Mouse (Mus musculus) G1E (cell line): ENCODE measurements around the gene Slc6a11. TPM values are rescaled to one million over a fixed set of nuclear protein-coding genes. Genes with fewer than 3 reads are reported as not detected.

ENCODE experiments used
- ATAC-seq: 2 replicates; pipeline ENCODE4 v1.8.0; 2016; ENCODE audit warnings: mild to moderate bottlenecking; ENCODE audit not compliant: insufficient number of reproducible peaks, poor library complexity, low FRiP score, severe bottlenecking; ENCODE audit errors: extremely low read depth
- DNase-seq: peaks from one replicate; pipeline ENCODE4 v3.0.0; 2012; ENCODE audit warnings: low spot score
- H3K27me3 ChIP-seq: 2 replicates; pipeline ENCODE4 v1.6.1; 2012; ENCODE audit warnings: mild to moderate bottlenecking, low read length, inconsistent platforms; ENCODE audit not compliant: insufficient read depth
- H3K36me3 ChIP-seq: replicated peaks from 2 replicates; pipeline ENCODE3; 2012; ENCODE audit warnings: mild to moderate bottlenecking, inconsistent platforms
- H3K4me1 ChIP-seq: 2 replicates; pipeline ENCODE4 v1.6.1; 2012; ENCODE audit warnings: low read depth, low read length, inconsistent platforms, mixed read lengths; ENCODE audit not compliant: insufficient read depth
- H3K4me3 ChIP-seq: 2 replicates; pipeline ENCODE4 v1.5.1; 2012; ENCODE audit warnings: low read depth, mild to moderate bottlenecking, inconsistent platforms, low read length, moderate library complexity, mixed read lengths
- H3K9me3 ChIP-seq: replicated peaks from 2 replicates; pipeline ENCODE4 v1.6.1; 2012; ENCODE audit warnings: inconsistent platforms
- CTCF ChIP-seq: IDR thresholded peaks from 2 replicates; pipeline ENCODE4 v1.5.1; 2012; ENCODE audit warnings: low read depth, low read length, inconsistent platforms, mixed read lengths
- GATA1 ChIP-seq: IDR thresholded peaks from 2 replicates; pipeline ENCODE4 v1.6.1; 2012; ENCODE audit warnings: borderline replicate concordance, low read length, inconsistent platforms, mixed read lengths
- GATA2 ChIP-seq: IDR thresholded peaks from 2 replicates; pipeline ENCODE4 v1.6.1; 2012; ENCODE audit warnings: low read depth, low read length, inconsistent platforms, borderline replicate concordance
- POLR2AphosphoS5 ChIP-seq: IDR thresholded peaks from 2 replicates; pipeline ENCODE4 v1.6.1; 2012; ENCODE audit warnings: low read depth, low read length, inconsistent platforms; ENCODE audit not compliant: insufficient replicate concordance
- TAL1 ChIP-seq: conservative IDR thresholded peaks from 2 replicates; pipeline ENCODE4 v1.6.1; 2012; ENCODE audit warnings: low read depth, low read length, inconsistent platforms, mixed read lengths
- polyA plus RNA-seq: library from polyadenylated mRNA; stranded (reverse); fragments of >175 nt; gene quantifications from 2 replicates; pipeline ENCODE4 v1.2.3, GENCODE M21; 2012
- total RNA-seq, 2 experiments: library from RNA; stranded (forward) in 1 of 2; stranded (reverse) in 1 of 2; fragments of 200-1000 nt in 1 of 2; fragments of >200 nt in 1 of 2; fragmentation: Nextera tagmentation in 1 of 2; gene quantifications; 2 replicates each; pipeline ENCODE4 v1.2.3; 2014 to 2017

Slc6a11 gene
- total and polyA plus RNA-seq, 3 experiments, result 0.38 TPM; not detected in 2

DNA sequence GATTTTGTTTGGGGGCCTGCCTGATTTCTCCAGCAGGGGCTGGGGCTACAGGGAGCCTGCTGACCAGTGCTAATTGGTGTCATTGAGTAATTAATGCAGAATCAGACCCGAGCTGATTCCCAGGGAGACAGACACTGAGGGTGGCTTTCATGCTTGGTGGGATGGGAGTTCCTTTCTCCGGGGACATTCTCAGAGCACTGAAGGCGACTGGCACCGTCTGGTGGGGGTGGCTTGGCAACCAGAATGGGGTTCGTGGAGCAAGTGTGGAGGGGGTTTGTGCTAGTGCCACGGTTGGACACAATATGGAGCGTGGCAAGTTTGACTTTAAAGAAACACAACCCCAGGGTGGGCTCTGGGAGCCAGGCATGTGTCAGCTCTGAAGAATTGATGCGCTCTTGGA lies 29.7 kb downstream of the Slc6a11 start:
- no peak for DNase-seq
- ATAC-seq, result no peak
- Histone ChIP-seq H3K4me1 (no peaks in the 10 kb centered on the region), H3K27me3 (no peaks in the 10 kb centered on the region; the same call in 1 of the 2 replicates), H3K9me3 (peaks cover 95% of the 10 kb centered on the region), H3K36me3 (no peaks in the 10 kb centered on the region), H3K4me3 (no peak overlapping the region)
- no peak for TF ChIP-seq GATA2
- no peak for TF ChIP-seq CTCF
- no peak for TF ChIP-seq POLR2AphosphoS5
- no peak for TF ChIP-seq GATA1
- no peak for TF ChIP-seq TAL1

DNA sequence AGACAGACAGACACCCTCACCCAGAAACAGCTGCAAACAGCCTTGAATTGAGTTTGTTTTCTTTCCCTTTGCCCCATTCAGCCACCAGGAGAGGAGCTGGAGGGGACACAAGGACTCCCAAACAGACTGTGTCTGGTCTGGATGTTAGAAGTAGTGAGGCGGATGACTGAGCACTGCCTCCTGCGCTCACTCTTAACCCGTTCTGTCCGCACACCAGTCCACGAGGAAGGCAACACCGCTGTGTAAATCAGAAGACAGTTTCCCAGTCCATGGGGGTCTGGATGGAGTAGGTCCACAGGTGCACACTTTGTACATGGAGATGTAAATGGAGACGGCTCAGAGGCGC lies 43.0 kb downstream of the Slc6a11 start:
- Histone ChIP-seq H3K9me3 (peaks cover 71% of the 10 kb centered on the region), H3K4me1 (no peaks in the 10 kb centered on the region), H3K4me3 (no peak overlapping the region), H3K36me3 (no peaks in the 10 kb centered on the region), H3K27me3 (no peaks in the 10 kb centered on the region)
- no peak for DNase-seq
- ATAC-seq, result no peak
- no peak for TF ChIP-seq GATA1
- no peak for TF ChIP-seq TAL1
- TF ChIP-seq CTCF, result no peak
- no peak for TF ChIP-seq GATA2

DNA sequence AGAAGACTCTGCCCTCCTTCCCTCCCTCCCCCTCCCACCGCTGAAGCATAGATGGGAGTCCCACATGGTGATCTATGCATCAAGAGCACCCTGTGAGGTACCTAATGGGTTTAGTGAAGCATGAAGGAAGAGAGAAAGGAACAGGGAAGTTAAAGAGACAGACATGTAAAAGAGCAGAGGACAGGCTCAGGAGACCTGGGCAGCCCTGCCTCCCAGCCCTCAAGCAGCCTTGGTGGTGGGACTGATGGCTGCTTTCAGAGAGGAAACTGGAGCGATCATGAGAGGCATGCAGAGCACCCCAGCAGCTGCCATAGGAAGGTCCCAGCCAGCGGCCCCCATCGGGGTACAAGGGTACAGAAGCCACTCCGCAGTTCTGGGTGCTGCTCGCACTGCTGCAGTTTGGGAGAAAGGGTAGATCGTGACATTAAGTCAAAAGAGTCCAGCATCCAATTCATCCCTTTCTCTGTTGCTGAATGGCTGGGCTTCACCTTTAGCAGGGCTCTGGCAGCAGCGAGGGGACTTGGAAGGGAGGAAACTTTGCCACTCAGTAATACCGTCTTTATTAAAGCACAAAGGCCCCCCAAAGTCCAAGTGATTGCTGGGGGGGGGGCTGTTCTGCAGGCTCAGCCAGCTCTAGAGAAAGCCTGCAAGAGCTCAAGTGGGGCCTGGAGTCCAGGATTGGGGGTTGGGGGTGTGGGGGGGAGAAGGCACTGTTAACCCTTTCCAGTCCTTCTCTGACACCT lies 43.5 kb downstream of the Slc6a11 start:
- H3K36me3 ChIP-seq, result no peaks in the 10 kb centered on the region
- no peaks in the 10 kb centered on the region for H3K27me3 ChIP-seq
- no peak for TF ChIP-seq POLR2AphosphoS5
- TF ChIP-seq GATA2, result no peak
- no peak for TF ChIP-seq CTCF
- no peak for TF ChIP-seq TAL1
- no peak for TF ChIP-seq GATA1
- no peak overlapping the region for H3K4me3 ChIP-seq
- no peak for DNase-seq
- no peaks in the 10 kb centered on the region for H3K4me1 ChIP-seq
- peaks cover 72% of the 10 kb centered on the region for H3K9me3 ChIP-seq
- no peak for ATAC-seq

DNA sequence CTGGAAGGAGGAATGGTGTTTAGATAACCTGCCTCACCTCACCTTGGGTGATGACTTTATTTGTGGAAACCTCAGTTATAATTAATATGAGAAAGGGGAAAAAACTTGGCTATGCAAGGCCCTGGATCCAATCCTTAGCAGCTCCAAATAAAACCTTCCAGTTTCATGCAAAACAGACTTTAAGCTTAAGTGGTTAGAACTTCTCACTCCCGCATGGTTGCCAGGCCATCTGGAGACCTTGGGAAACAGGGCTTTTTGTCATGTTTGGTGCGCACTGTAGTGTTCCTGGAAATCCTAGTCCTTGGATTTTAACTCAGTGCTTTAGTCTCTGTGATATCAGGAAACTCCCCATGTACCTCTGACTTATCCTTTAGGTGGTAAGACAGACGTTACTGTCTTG lies 47.1 kb downstream of the Slc6a11 start:
- H3K4me3 ChIP-seq, result no peak overlapping the region
- peaks cover 87% of the 10 kb centered on the region for H3K9me3 ChIP-seq
- no peaks in the 10 kb centered on the region for H3K27me3 ChIP-seq
- no peaks in the 10 kb centered on the region for H3K4me1 ChIP-seq
- ATAC-seq, result no peak
- DNase-seq, result no peak
- no peaks in the 10 kb centered on the region for H3K36me3 ChIP-seq
- TF ChIP-seq GATA2 (no peak), GATA1 (no peak), TAL1 (no peak), CTCF (no peak), POLR2AphosphoS5 (no peak)

- Histone ChIP-seq H3K9me3 (peaks cover 75% of the 10 kb centered on the region), H3K4me1 (no peaks in the 10 kb centered on the region), H3K27me3 (no peaks in the 10 kb centered on the region), H3K36me3 (no peaks in the 10 kb centered on the region), H3K4me3 (no peak overlapping the region)
- no peak for ATAC-seq
- DNase-seq, result no peak
- TF ChIP-seq GATA1, result no peak
- TF ChIP-seq POLR2AphosphoS5, result no peak
Observed at GRCm38 (mm10) chr6:114182366-114183179, 51.5 kb downstream of the Slc6a11 start.

DNA sequence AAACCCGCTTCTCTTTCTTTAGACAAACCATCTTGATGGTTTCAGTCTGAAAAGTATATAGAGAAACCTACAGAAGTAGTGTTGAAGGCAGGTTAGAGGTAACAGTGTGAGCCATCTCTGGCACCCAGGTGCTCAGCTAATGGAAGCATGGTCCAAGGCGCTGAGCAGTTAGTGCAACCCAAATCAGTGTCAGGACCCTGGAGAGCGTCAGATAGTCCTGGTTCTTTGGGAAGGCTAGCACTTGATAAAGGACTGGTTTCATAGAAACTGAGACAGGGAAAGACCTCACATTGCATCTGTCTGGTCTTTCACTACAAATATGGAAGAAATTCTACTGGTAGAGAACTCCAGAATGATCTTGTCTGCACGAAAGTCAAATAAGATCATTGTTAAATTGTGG lies 56.1 kb downstream of the Slc6a11 start:
- H3K9me3 ChIP-seq, result peaks cover 83% of the 10 kb centered on the region
- ATAC-seq (no peak), DNase-seq (no peak)
- H3K27me3 ChIP-seq, result no peaks in the 10 kb centered on the region
- no peaks in the 10 kb centered on the region for H3K36me3 ChIP-seq
- H3K4me1 ChIP-seq, result no peaks in the 10 kb centered on the region
- H3K4me3 ChIP-seq, result no peak overlapping the region
- TF ChIP-seq GATA1 (no peak), GATA2 (no peak), CTCF (no peak), POLR2AphosphoS5 (no peak), TAL1 (no peak)
